Mouse (Mus musculus): ENCODE measurements around the gene Gm10272.
"Not testable (repeated sequence)": the region's sequence is repeated elsewhere in the genome, so short reads cannot be mapped to it uniquely, and the experiment has no call there.

Gene Gm10272

DNA sequence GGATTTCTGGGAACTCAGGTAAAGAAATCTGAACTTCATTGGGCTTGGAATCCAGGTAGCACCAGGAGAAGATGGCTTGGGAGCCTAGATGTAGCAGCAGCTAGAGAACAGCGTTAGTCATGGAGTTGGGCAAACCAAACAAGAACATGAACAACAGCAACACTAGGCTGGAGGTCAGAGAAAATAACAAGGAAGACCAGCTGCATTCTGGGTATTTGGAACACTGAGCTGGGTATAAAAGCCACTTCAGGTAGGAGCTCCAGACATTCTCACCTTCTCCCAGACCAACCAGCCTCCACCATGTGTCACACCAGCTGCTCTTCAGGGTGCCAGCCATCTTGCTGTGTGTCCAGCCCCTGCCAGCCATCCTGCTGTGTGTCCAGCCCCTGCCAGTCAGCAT is at the start of gene Gm10272:
Gene Gm10272, plus strand, starts transcription at position 301 of the 400 bp plus-strand sequence.
- no peak for DNase-seq (ENCODE audit: low read depth, low spot score)

DNA sequence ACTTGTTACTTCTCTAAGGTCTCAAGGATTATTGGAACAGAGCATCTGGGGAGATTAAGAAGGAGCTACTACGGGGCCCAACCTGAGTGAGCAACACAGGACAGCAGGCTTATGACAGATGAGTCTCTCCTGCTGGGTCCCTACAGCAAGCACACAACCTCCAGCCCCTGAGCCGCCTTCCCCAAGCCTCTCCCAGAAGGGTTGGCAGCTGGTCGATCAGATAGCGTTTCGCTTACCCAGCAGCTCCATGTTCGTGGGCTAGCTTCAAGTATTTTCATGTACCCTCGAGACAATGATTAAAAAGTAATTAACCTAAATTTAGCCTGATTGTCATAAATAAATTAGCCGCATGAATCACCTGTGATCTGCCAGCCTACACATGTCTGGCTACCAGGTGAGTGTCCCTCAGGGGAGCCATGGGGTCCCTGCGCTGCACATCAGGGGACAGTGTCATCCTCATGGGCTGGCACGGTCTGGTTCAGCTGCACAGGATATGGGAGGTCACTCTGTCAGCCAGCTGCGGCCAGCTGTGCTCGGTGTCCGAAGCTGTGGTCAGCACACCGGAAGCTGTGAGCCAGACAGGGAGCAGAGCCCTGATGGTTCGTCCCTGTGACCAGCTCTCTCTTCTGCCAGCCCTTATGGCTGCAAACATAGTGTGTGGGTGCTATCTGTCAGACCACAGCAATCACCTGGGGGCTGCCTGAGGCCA is 48.0 kb upstream of the Gm10272 start:
- no peak for DNase-seq (ENCODE audit: low read depth, low spot score)

DNA sequence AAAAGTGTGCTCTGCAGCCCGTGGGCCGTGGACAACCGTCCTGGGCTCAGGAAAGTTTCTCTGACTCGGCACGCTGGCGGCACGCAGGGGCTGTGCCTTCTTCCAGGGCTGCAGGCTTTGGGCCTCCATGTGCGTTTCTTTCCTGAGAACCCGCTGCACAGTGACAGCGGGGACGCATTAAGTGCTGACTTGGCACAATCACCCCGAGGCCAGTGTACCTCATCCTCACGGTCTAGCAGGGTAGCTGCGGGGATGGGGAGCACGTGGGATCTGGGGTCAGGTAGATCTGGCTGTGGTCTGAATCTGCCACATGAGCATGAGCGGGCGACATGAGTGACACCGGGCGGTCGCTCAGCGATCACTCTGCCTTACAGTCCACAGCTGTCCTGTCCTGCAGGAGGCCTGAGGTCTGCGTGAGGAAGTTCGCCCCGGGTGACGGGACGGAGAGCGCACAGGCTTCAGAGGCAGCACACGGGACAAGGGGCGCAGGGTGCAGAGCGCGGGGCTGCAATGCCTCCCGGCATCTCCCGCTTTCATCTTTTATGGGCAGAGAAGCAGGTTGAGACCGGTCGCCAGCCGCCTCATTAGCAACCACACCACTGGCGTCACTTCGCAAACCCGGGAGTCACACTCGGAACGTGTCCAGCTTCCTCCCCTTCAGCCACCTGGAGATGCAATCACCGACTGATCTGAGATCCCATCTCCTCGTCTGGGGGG is 42.3 kb upstream of the Gm10272 start:
- DNase-seq (ENCODE audit: low read depth, low spot score): no peak

DNA sequence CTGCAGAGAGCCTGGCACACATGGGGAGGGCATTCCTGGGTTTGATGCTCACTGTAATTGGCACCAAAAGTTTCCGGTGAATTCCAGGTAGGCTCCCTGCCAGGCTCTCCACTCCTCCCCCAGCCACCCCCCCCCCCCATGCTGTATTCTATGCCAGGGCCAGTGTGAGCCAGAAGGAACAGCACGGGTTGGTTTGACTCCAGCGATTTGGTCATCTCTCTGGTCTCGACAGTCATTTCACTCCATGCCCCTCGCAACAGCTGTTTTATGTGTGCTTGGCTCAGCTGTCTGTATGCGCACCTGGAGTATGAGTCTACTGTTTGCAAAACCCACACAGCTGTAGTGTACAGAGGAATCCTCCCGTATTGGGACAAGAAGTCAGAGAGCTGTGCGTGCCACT is 40.1 kb upstream of the Gm10272 start:
- DNase-seq (ENCODE audit: low read depth, low spot score): no peak

DNA sequence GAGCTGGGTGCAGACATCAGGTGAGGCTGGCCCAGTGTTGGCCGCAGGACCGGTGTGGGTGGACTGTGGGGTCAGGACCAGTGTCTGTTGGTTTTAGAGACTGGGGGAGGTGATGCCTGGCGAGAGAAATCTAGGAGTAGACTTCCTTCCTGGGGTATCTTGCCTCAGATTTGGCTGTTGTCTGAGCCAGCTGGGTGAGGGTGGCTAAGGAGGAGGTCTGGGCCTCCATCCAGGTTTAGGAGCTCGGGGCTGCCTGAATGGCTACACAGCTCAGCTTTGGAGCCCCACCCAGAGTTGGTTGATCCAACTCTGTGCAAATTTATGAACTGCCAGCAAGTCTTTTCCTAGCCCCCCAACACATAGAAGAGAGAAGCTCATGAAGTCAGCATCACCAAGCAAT is 39.0 kb upstream of the Gm10272 start:
- DNase-seq (ENCODE audit: low read depth, low spot score): no peak

DNA sequence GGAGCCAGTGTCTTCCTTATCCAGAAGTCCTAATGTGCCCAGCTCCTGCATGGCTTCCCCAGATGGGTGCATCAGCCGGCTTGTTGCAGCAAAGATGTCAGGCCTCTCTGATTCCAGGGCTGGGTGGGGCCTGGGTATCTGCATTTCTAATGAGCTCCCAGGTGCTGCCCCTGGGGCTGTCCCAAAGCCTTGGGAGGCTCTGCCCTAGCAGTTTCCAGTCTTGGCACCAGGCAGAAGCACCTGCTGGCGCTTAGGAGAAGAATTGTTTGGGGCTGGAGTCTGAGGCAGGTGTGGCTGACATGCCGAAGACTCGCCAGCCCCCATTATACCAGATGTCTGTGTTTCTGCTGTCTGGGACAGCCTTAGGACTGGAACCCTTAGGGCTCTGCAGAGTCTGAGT is 35.7 kb upstream of the Gm10272 start:
- DNase-seq (ENCODE audit: low read depth, low spot score): no peak

DNA sequence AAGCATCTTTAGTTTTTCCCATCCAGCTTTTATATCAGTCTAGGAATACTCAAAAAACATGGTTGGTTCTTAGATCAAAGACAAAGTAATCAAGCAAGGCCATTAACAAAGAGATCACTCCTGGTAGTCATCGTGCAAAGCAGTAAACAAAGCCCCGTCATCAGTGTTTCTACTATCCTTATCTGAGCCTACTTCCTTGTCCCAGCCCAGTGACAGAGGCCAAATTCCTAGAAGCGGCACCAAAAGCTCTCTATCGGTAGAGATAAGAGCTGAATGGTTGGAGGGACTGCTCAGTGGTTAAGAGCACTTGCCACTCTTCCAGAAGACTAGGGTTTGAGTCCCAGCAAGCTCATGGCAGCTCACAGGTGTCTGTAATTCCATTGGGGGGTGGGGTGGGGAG is 34.9 kb upstream of the Gm10272 start:
- DNase-seq (ENCODE audit: low read depth, low spot score): no peak

DNA sequence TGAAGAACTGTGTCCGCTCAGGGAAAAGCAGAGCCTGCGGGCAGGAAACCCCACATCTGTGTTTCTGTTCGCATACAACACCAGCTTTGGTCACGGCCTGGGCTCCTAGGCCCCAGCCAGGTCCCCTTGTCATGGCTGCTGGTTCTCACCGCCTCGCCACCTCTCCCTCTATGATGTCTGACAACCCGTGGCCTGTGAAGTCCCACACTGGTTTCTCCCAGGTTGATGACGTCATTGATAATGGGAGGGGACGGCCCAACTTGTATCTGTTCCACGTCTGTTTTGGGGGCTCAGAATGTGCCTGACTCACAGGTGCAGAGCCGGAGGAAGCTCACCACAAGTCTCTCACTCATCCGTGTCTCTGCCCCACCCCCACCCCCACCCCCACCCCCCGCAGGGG is 32.7 kb upstream of the Gm10272 start:
- peak; percentile 13 for DNase-seq (ENCODE audit: low read depth, low spot score)

DNA sequence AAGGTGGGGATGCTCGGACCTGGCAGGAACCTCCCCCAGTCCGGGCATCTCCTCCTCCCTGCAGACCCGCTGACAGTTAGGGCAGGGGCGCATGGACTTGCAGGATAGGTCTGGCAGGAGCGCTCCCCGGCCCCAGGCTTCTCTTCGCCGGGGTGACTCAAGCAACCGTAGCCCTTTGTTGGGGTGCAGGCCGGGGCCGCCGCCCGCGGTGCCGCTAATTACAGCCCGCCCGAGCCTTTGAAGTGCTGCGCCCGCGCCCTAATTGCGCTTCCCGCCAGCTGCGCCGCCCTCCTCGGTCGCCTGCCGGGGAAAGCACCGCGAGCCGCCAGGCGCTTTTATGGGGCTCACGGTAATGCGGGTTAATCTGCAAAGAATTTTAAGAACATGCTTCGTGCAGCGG is 28.9 kb upstream of the Gm10272 start:
- peak; percentile 39 for DNase-seq (ENCODE audit: low read depth, low spot score)

DNA sequence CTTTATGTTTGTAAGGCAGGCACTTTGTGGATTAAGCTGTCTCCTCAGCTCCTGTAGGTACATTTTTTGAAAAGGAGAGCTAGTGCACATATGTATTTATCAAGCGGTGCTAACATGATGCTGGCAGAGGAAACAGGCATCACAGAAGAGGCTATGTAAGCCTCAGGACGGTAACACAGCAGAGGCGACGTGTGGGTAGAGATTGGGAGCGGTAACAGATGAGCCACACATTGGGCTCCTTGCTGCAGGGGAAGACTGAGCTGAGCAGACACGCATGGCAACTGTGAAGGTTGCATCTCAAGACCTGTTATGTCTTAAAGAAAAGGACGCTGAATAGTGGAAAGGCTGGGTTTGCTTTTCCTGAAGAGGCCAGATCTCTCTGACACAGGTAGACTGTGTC is 23.4 kb upstream of the Gm10272 start:
- no peak for DNase-seq (ENCODE audit: low read depth, low spot score)

DNA sequence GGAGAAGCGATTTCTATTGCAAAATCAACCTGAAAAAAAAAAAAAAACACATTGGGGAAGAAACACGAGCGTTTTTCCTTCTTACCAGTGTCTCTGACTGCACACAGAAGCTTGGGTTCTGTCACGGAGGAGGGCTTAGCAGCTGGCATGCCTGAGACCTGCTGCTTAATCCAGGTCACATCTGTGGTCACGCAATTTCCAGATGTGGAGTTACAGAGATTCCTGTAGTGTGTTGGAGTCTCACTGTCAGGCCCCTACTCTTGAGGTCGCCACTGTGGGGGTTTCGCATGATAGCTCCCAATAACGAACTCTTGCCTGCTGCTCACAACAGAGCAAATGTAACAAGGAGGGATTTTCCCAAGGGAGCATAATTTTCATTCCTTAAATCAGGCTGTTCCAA is 22.2 kb upstream of the Gm10272 start:
- no peak for DNase-seq (ENCODE audit: low read depth, low spot score)

DNA sequence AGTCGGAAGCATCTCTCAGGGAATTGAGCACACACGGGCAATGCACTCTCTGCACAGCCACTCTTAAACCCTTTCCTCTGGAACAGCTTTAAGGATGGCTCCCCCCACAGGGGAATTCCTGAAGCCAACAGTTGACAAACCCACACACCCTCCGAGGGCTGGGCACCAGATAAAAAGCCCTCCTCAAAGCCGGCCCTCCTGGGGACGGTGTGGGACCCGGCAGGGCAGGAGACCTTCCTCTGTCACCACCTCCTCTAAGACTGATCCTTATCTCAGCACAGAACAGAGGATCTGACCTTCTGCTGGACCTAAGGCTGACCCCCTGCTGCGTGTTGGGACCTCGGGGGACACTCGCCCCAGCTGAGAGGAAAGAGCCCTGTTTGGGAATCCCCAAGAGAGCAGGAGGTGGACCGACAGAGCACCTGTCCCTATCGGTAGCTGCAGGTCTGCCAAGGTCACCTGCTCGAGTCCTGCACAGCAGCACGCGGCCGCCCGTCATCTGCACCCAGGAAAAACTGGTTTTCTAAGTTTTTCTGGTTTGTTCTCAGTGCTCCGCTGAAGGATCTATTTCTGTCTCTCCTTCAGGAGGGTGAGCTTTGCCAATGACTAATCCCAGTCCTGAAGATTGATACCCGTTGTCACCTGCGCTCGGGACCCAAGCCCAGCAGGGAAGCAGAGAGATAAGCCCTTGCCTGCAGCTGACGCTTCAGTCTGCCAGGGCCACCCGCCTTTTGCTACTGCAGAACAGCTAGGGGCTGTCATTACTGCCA is 20.3 kb upstream of the Gm10272 start, which contains the start of gene Tspear:
Gene Tspear, plus strand, starts transcription at position 675 of the 770 bp plus-strand sequence.
- no peak for DNase-seq (ENCODE audit: low read depth, low spot score)

DNA sequence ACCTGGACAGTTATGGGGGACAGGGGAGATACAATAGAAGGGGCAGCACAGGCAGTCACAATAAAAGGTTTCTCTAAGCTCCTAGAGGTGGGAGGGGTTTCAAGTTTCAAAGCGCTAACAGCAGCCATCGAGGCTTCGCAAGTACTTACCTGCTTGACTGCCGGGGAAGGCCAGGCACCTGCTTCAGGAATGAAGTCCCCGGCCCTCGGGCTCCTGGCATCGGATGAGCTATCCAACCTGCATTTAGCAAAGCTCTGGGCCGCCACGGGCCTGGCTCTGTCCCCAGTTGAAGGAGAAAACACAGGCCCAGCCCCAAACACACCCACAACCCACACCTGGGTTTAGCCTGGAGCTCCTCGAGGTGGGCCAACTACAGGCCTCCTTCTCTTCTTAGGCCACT is 19.4 kb upstream of the Gm10272 start:
- no peak for DNase-seq (ENCODE audit: low read depth, low spot score)

DNA sequence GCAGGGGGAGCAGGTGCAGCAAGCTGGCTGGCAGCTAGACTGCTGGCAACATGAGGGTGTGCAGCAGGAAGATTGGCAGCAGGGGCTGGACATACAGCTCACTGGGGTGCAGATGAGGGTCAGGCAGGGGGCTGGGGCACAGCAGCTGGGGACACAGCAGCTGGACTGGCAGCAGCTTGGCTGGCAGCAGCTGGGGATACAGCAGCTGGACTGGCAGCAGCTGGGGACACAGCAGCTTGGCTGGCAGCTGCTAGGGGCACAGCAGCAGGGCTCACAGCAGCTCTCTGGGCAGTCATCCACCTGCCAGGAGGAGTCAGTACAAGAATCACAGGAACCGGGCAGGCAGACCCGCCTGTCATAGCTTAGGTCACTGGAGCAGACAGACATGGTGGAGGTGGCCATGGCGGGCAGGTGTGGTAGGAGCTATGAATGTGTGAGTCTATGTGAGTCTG is 16.0 kb upstream of the Gm10272 start, which contains the start of gene Gm19402:
Gene Gm19402, minus strand, starts transcription at position 402 of the 452 bp plus-strand sequence.
- not testable (repeated sequence) for DNase-seq (ENCODE audit: low read depth, low spot score)

DNA sequence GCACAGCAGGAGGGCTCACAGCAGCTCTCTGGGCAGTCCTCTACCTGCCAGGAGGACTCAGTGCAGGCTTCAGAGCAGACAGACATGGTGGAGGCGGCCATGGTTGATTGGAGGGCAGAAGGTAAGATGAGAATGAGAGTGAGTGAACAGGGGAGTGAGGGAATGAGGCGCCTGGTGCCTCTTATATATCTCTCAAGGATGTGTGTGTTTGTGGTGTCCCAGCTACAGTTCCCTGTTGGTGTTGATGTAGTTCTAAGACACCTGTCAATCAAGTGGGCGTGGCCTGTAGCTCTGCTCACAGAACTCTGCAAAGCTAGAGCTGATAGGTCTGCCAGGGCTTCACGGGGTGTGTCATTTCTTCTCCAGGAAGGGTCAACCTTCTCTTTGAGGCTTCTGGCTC is 9.3 kb upstream of the Gm10272 start, which contains the start of gene Gm9508:
Gene Gm9508, minus strand, starts transcription at position 101 of the 400 bp plus-strand sequence.
- no peak for DNase-seq (ENCODE audit: low read depth, low spot score)

DNA sequence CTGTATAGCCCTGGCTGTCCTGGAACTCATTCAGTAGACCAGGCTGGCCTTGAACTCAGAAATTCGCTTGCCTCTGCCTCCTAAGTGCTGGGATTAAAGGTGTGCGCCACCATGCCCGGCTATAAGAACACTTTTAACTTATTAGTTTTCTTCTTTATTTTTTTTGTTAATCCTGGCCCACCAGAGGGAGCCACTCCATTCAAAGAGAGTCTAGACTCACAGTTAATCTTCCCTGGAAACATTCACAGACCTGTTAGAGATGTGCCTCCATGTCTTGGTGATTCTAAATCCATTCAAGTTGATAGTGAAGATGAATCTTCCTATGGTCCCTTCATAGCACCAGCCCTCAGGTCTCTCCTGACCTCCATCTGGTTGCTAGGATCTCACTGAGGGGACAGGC is 3.4 kb downstream of the Gm10272 start:
- DNase-seq (ENCODE audit: low read depth, low spot score): no peak

DNA sequence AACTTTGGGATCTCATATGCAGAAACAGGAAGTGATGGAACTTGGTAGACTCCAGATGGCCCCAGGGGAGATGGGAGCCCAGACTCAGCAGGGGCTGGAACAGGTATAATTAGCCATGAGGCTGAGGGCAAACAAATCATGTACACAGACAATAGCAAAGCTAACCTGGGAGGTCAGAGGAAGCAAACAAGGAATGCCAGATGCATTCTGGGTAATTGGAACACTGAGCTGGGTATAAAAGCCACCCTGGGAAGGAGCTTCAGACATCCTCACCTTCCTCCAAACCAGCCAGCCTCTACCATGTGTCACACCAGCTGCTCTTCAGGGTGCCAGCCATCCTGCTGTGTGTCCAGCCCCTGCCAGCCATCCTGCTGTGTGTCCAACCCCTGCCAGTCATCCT is 4.7 kb downstream of the Gm10272 start, which contains the start of gene Gm10024:
Gene Gm10024, plus strand, starts transcription at position 301 of the 400 bp plus-strand sequence.
- not testable (repeated sequence) for DNase-seq (ENCODE audit: low read depth, low spot score)

DNA sequence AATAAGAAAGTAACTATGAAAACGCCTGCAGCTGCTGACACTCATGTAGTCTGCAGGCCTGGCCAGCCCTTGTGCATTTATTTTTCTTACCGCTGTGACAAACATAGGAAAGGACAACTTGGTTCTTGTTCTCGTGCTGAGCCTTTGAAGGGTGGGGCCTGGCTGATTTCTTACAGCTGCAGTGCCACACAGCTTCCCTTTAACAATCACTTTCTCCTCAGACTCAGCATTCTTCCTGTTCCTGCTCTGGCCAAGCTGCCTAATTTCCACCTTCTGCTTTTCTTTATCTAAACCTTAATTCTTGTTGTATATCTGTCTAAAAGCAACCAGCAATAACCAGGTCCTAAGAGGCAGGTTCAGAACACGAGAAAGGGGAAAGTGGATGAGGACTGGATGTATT is 7.3 kb downstream of the Gm10272 start:
- DNase-seq (ENCODE audit: low read depth, low spot score): no peak

DNA sequence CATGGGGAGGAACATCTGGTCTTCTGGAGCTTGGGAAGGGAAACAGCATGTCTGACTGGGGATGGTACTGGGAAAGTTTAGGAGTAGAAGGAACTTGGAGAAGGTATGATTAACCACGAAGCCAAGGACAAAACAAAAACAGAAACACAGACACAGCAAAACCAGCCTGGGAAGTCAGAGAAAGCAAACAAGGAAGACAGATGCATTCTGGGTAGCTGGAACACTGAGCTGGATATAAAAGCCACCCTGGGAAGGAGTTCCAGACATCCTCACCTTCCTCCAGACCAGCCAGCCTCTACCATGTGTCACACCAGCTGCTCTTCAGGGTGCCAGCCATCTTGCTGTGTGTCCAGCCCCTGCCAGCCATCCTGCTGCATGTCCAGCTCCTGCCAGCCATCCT is 9.1 kb downstream of the Gm10272 start, which contains the start of gene Gm10142:
Gene Gm10142, plus strand, starts transcription at position 301 of the 400 bp plus-strand sequence.
- DNase-seq (ENCODE audit: low read depth, low spot score): no peak

DNA sequence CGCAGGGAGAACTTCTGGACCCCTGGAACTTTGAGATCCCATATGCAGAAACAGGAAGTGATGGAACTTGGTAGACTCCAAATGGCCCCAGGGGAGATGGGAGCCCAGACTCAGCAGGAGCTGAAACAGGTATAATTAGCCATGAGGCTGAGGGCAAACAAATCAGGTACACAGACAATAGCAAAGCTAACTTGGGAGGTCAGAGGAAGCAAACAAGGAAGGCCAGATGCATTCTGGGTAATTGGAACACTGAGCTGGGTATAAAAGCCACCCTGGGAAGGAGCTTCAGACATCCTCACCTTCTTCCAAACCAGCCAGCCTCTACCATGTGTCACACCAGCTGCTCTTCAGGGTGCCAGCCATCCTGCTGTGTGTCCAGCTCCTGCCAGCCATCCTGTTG is 13.9 kb downstream of the Gm10272 start, which contains the start of gene Krtap12-1:
Gene Krtap12-1, plus strand, starts transcription at position 301 of the 400 bp plus-strand sequence.
- not testable (repeated sequence) for DNase-seq (ENCODE audit: low read depth, low spot score)

DNA sequence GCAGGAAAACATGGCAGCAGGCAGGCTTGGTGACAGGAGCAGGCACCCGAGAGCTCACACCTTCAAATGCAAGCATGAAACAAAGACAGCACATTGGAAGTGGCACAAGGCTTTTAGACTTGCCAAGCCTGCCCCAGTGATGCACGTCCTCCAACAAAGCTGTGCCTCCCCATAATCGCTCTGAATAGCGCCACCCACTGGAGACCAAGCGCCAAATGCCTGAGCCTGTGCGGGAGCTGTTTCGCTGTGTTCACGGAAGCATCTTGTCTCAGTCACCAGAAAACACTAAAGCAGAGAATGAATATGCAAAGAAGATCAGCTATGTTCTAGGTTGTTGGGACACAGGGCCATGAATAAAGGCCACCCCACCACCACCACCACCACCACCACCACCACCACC is 18.4 kb downstream of the Gm10272 start:
- peak; percentile 3 for DNase-seq (ENCODE audit: low read depth, low spot score)

DNA sequence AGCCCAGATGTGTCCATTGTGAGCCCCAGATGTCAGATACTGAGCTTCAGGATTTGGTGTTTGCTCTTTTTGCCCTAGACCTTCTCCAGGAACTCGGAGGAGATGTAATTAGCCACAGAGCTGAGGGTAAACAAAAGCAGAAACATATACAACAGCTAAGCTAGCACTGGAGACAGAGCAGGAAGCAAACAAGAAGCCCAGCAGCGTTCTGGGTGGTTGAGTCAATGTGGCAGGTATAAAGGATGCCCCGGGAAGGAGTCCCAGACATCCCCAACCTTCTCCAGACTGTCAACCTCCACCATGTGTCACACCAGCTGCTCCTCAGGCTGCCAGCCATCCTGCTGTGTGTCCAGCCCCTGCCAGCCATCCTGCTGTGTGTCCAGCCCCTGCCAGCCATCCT is 19.8 kb downstream of the Gm10272 start, which contains the start of gene Gm10100:
Gene Gm10100, plus strand, starts transcription at position 301 of the 400 bp plus-strand sequence.
- no peak for DNase-seq (ENCODE audit: low read depth, low spot score)
